Mouse (Mus musculus): Measurements from ENCODE around the gene Txnip. TPM values are rescaled to one million over a fixed set of nuclear protein-coding genes. Genes with fewer than 3 reads are reported as not detected.

Txnip gene
- total RNA-seq, 2 experiments from 2014 or later = 435 to 530 TPM

Other genes starting within 250 kb of the Txnip start
- not detected for gene BC107364, start 105.7 kb upstream of the Txnip start, total RNA-seq (2021)
- gene Hfe2, start 32.8 kb upstream of the Txnip start, total RNA-seq (2021) = 100 to 1,000 TPM; 279 to 290 TPM
- 1 to 10 TPM; 1.6 to 1.9 TPM for gene Gm16253, start 19.0 kb downstream of the Txnip start, total RNA-seq (2021)
- 10 to 100 TPM; 26.7 to 30.5 TPM for gene Polr3gl, start 36.2 kb downstream of the Txnip start, total RNA-seq (2021)
- gene Ankrd34a, start 38.7 kb downstream of the Txnip start, total RNA-seq (2021) = 1 to 10 TPM in 1 of 2 experiments, under 1 TPM in 1; 0.59 to 1.4 TPM
- gene Lix1l, start 43.2 kb downstream of the Txnip start, total RNA-seq (2021) = 10 to 100 TPM; 24.4 to 27.4 TPM
- 10 to 100 TPM; 36.5 to 37.2 TPM for gene Rbm8a, start 72.0 kb downstream of the Txnip start, total RNA-seq (2021)
- 10 to 100 TPM; 32.7 to 36.3 TPM for gene Pex11b, start 77.4 kb downstream of the Txnip start, total RNA-seq (2021)
- under 1 TPM in 1 of 2 experiments, not detected in 1; 0.18 TPM for gene Gm42957, start 77.5 kb downstream of the Txnip start, total RNA-seq (2021)
- gene Itga10, start 87.6 kb downstream of the Txnip start, total RNA-seq (2021) = under 1 TPM; 0.62 to 0.69 TPM
- 1 to 10 TPM; 1.2 to 1.3 TPM for gene Ankrd35, start 112.2 kb downstream of the Txnip start, total RNA-seq (2021)
- 10 to 100 TPM; 13.4 to 15.3 TPM for gene Pias3, start 138.4 kb downstream of the Txnip start, total RNA-seq (2021)
- gene Nudt17, start 150.6 kb downstream of the Txnip start, total RNA-seq (2021) = 1 to 10 TPM; 2.7 to 5.3 TPM
- 10 to 100 TPM; 23.1 to 26.1 TPM for gene Polr3c, start 169.7 kb downstream of the Txnip start, total RNA-seq (2021)
- gene Rnf115, start 169.7 kb downstream of the Txnip start, total RNA-seq (2021) = 10 to 100 TPM; 22.5 to 22.6 TPM